Mouse (Mus musculus) gastrocnemius, postnatal 36 days (tissue): ENCODE results near the gene Ccsap. TPM values are rescaled to one million over a fixed set of nuclear protein-coding genes. Genes with fewer than 3 reads are reported as not detected.

Source experiments
- total RNA-seq, 2 experiments: library from RNA; stranded (reverse); gene quantifications; 2 replicates each; pipeline ENCODE4 v1.2.3; 2021

Ccsap gene
- total RNA-seq, 2 experiments from 2014 or later: 0.54 to 0.66 TPM

Other genes with a start within 250 kb of the Ccsap start
- gene Rhou, start 206.3 kb downstream of the Ccsap start, total RNA-seq: 10 to 100 TPM; 12.8 to 14.7 TPM
- 10 to 100 TPM; 10.5 to 11.7 TPM for gene Rab4a, start 54.2 kb downstream of the Ccsap start, total RNA-seq
- over 10,000 TPM; 54,633 to 61,739 TPM for gene Acta1, start 34.5 kb upstream of the Ccsap start, total RNA-seq
- 10 to 100 TPM in 1 of 2 experiments, 1 to 10 TPM in 1; 6.6 to 11.0 TPM for gene Nup133, start 89.1 kb upstream of the Ccsap start, total RNA-seq
- 10 to 100 TPM; 15.6 to 15.9 TPM for gene Abcb10, start 122.9 kb upstream of the Ccsap start, total RNA-seq
- 10 to 100 TPM; 12.0 to 13.6 TPM for gene Taf5l, start 161.2 kb upstream of the Ccsap start, total RNA-seq
- gene Urb2, start 161.3 kb upstream of the Ccsap start, total RNA-seq: 1 to 10 TPM; 5.4 to 5.8 TPM